Mouse (Mus musculus) MEL (cell line): ENCODE results near the gene H3f3a. TPM values are rescaled to one million over a fixed set of nuclear protein-coding genes. Genes with fewer than 3 reads are reported as not detected.
A peak's percentile ranks its signal among the peaks of the same experiment; 100 is the strongest.

ENCODE experiments used
- DNase-seq: peaks from one replicate; pipeline ENCODE4 v3.0.0; 2011; ENCODE audit warnings: low read depth, low spot score
- H3K27ac ChIP-seq: 2 replicates; pipeline ENCODE4 v1.5.1; 2012; ENCODE audit warnings: low read depth, mild to moderate bottlenecking, control low read depth, low read length, moderate library complexity; ENCODE audit not compliant: control insufficient read depth
- H3K27me3 ChIP-seq, 2 experiments: fragments of 150-350 bp in 1 of 2; sonication (generic) in 1 of 2; 2 replicates each; pipeline ENCODE4 v1.6.1; 2012; ENCODE audit warnings: low read length in 2 of 2, mild to moderate bottlenecking in 2 of 2, improper control_type of control experiment in 1 of 2, moderate library complexity in 1 of 2; ENCODE audit not compliant: insufficient read depth in 2 of 2, control insufficient read depth in 1 of 2
- H3K36me3 ChIP-seq, 2 experiments: 2 replicates each; pipeline ENCODE4 v1.6.1; 2012 to 2014; ENCODE audit warnings: low read length in 2 of 2, improper control_type of control experiment in 1 of 2, inconsistent platforms in 1 of 2, mild to moderate bottlenecking in 1 of 2; ENCODE audit not compliant: insufficient read depth in 2 of 2, control insufficient read depth in 1 of 2
- H3K4me1 ChIP-seq, 2 experiments: fragments of 150-350 bp in 1 of 2; sonication (generic) in 1 of 2; 2 replicates each; pipeline ENCODE4 v1.6.1; 2012; ENCODE audit warnings: low read length in 2 of 2, improper control_type of control experiment in 1 of 2, mild to moderate bottlenecking in 1 of 2; ENCODE audit not compliant: insufficient read depth in 2 of 2, control insufficient read depth in 1 of 2
- H3K4me3 ChIP-seq, 2 experiments: fragments of 150-350 bp in 1 of 2; sonication (generic) in 1 of 2; 2 replicates each; pipeline ENCODE4 v1.5.1; 2012; ENCODE audit warnings: low read depth in 2 of 2, low read length in 2 of 2, mild to moderate bottlenecking in 2 of 2, moderate library complexity in 2 of 2, control low read depth in 1 of 2, improper control_type of control experiment in 1 of 2; ENCODE audit not compliant: control insufficient read depth in 1 of 2, insufficient read depth in 1 of 2
- H3K79me2 ChIP-seq: 2 replicates; pipeline ENCODE4 v1.6.1; 2012; ENCODE audit warnings: mild to moderate bottlenecking, low read length, moderate library complexity; ENCODE audit not compliant: control insufficient read depth, poor library complexity, insufficient read depth
- H3K9ac ChIP-seq: 2 replicates; pipeline ENCODE4 v1.6.1; 2012; ENCODE audit warnings: low read depth, mild to moderate bottlenecking, control low read depth, low read length, moderate library complexity; ENCODE audit not compliant: control insufficient read depth, poor library complexity, severe bottlenecking
- H3K9me3 ChIP-seq: fragments of 150-350 bp; sonication (generic); replicated peaks from 2 replicates; pipeline ENCODE4 v1.6.1; 2012; ENCODE audit warnings: mild to moderate bottlenecking, low read length, improper control_type of control experiment, moderate library complexity; ENCODE audit not compliant: insufficient read depth
- CTCF ChIP-seq, 3 experiments: IDR thresholded peaks in 2 of 3; conservative IDR thresholded peaks in 1 of 3; 2 replicates each; pipeline ENCODE4 v1.5.1; 2011 to 2012; ENCODE audit warnings: low read length in 3 of 3, low read depth in 2 of 3, mild to moderate bottlenecking in 2 of 3, improper control_type of control experiment in 1 of 3, inconsistent platforms in 1 of 3, mixed read lengths in 1 of 3, moderate library complexity in 1 of 3; ENCODE audit not compliant: control insufficient read depth in 1 of 3, insufficient read depth in 1 of 3, poor library complexity in 1 of 3, severe bottlenecking in 1 of 3
- E2F4 ChIP-seq: IDR thresholded peaks from 2 replicates; pipeline ENCODE4 v1.6.1; 2011; ENCODE audit warnings: low read depth, low read length, improper control_type of control experiment, borderline replicate concordance
- ELF1 ChIP-seq: IDR thresholded peaks from 2 replicates; pipeline ENCODE4 v1.6.1; 2014; ENCODE audit warnings: low read depth, mild to moderate bottlenecking, inconsistent platforms, low read length, improper control_type of control experiment, moderate library complexity
- GABPA ChIP-seq: IDR thresholded peaks from 2 replicates; pipeline ENCODE4 v1.6.1; 2012; ENCODE audit warnings: low read depth, mild to moderate bottlenecking, inconsistent platforms, low read length, improper control_type of control experiment, moderate library complexity
- GATA1 ChIP-seq: IDR thresholded peaks from 2 replicates; pipeline ENCODE4 v1.6.1; 2011; ENCODE audit warnings: low read depth, low read length, improper control_type of control experiment
- HCFC1 ChIP-seq: IDR thresholded peaks from 2 replicates; pipeline ENCODE4 v1.6.1; 2012; ENCODE audit warnings: low read depth, mild to moderate bottlenecking, inconsistent platforms, low read length, improper control_type of control experiment, moderate library complexity
- MAX ChIP-seq: IDR thresholded peaks from 2 replicates; pipeline ENCODE4 v1.6.1; 2011; ENCODE audit warnings: low read length, improper control_type of control experiment
- MEF2A ChIP-seq: IDR thresholded peaks from 2 replicates; pipeline ENCODE4 v1.6.1; 2014; ENCODE audit warnings: low read depth, mild to moderate bottlenecking, inconsistent platforms, low read length, improper control_type of control experiment; ENCODE audit not compliant: poor library complexity, insufficient replicate concordance, severe bottlenecking; ENCODE audit errors: extremely low read depth
- MYC ChIP-seq: IDR thresholded peaks from 2 replicates; pipeline ENCODE4 v1.6.1; 2011; ENCODE audit warnings: low read depth, mild to moderate bottlenecking, low read length, improper control_type of control experiment, moderate library complexity
- NELFE ChIP-seq: IDR thresholded peaks from 2 replicates; pipeline ENCODE4 v1.6.1; 2011; ENCODE audit warnings: low read depth, low read length, improper control_type of control experiment
- NRF1 ChIP-seq: IDR thresholded peaks from 2 replicates; pipeline ENCODE4 v1.6.1; 2014; ENCODE audit warnings: low read depth, mild to moderate bottlenecking, inconsistent platforms, low read length, improper control_type of control experiment, moderate library complexity; ENCODE audit not compliant: poor library complexity, insufficient read depth, severe bottlenecking
- POLR2A ChIP-seq, 2 experiments: IDR thresholded peaks; 2 replicates each; pipeline ENCODE4 v1.6.1; 2011 to 2012; ENCODE audit warnings: low read length in 2 of 2, mild to moderate bottlenecking in 2 of 2, control low read depth in 1 of 2, improper control_type of control experiment in 1 of 2, low read depth in 1 of 2, moderate library complexity in 1 of 2; ENCODE audit not compliant: control insufficient read depth in 1 of 2, insufficient read depth in 1 of 2, poor library complexity in 1 of 2
- POLR2AphosphoS5 ChIP-seq: IDR thresholded peaks from 2 replicates; pipeline ENCODE4 v1.6.1; 2012; ENCODE audit warnings: low read depth, borderline replicate concordance, mild to moderate bottlenecking, inconsistent platforms, low read length, moderate library complexity, mixed read lengths
- RAD21 ChIP-seq: IDR thresholded peaks from 2 replicates; pipeline ENCODE4 v1.6.1; 2011; ENCODE audit warnings: mild to moderate bottlenecking, low read depth, low read length, improper control_type of control experiment
- RCOR1 ChIP-seq: IDR thresholded peaks from 2 replicates; pipeline ENCODE4 v1.6.1; 2012; ENCODE audit warnings: low read depth, mild to moderate bottlenecking, inconsistent platforms, low read length, improper control_type of control experiment
- TAL1 ChIP-seq: IDR thresholded peaks from 2 replicates; pipeline ENCODE4 v1.6.1; 2012; ENCODE audit warnings: mild to moderate bottlenecking, inconsistent platforms, low read length, moderate library complexity, mixed read lengths
- TBP ChIP-seq: IDR thresholded peaks from 2 replicates; pipeline ENCODE4 v1.8.0; 2011; ENCODE audit warnings: low read depth, low read length, improper control_type of control experiment
- TCF12 ChIP-seq: IDR thresholded peaks from 2 replicates; pipeline ENCODE4 v1.6.1; 2014; ENCODE audit warnings: low read depth, mild to moderate bottlenecking, inconsistent platforms, low read length, improper control_type of control experiment, moderate library complexity
- UBTF ChIP-seq: IDR thresholded peaks from 2 replicates; pipeline ENCODE4 v1.6.1; 2012; ENCODE audit warnings: low read depth, mild to moderate bottlenecking, inconsistent platforms, low read length, improper control_type of control experiment, moderate library complexity, borderline replicate concordance; ENCODE audit not compliant: insufficient read depth
- ZMIZ1 ChIP-seq: IDR thresholded peaks from 2 replicates; pipeline ENCODE4 v1.6.1; 2012; ENCODE audit warnings: low read depth, mild to moderate bottlenecking, inconsistent platforms, low read length, improper control_type of control experiment, moderate library complexity
- ZNF384 ChIP-seq: IDR thresholded peaks from 2 replicates; pipeline ENCODE4 v1.6.1; 2012; ENCODE audit warnings: low read depth, mild to moderate bottlenecking, inconsistent platforms, low read length, improper control_type of control experiment
- polyA plus RNA-seq, 2 experiments: library from polyadenylated mRNA; stranded (reverse) in 1 of 2; unstranded in 1 of 2; fragments of >175 nt in 1 of 2; fragments of >200 nt in 1 of 2; gene quantifications; 2 replicates each; pipeline versions ENCODE4 v1.2.1 to v1.2.4; 2012; ENCODE audit warnings: low replicate concordance in 2 of 2, low read depth in 1 of 2; ENCODE audit not compliant: insufficient read length in 2 of 2, insufficient read depth in 1 of 2, missing spikeins in 1 of 2
- total RNA-seq: library from RNA; depleted of rRNA; stranded (reverse); fragments of 300-350 nt; gene quantifications from 2 replicates; pipeline ENCODE4 v1.2.3, GENCODE M21; 2012

Gene H3f3a
- total and polyA plus RNA-seq, 3 experiments, result 265 to 903 (median 574) TPM

DNA sequence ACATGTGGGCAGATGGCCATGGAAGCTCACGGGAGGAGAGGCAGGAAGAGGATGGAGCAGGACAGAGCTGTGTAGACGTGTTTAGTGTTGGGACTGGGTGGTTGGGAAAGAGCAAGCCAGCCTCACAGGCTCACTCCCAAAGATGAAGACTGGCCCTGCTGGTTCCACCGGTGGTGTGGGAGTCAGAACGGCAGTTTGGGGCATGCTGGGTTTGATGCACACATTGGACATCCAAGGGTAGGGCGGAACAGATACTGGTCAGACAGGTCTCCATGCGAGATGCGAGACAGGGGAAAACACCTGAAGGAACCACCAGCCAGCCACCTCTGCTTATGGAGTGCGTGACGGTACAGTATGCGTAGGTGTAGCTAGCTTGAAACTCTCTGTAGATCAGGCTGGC, 34.8 kb downstream of the H3f3a start:
- no peak for DNase-seq
- TF ChIP-seq POLR2AphosphoS5, result no peak
- TF ChIP-seq UBTF, result no peak
- TF ChIP-seq TCF12, result no peak
- no peak for TF ChIP-seq GABPA
- no peak for TF ChIP-seq NRF1
- TF ChIP-seq E2F4, result no peak
- Histone ChIP-seq H3K36me3 (no peaks in the 10 kb centered on the region), H3K4me3 (no peak overlapping the region), H3K9me3 (no peaks in the 10 kb centered on the region), H3K27me3 (no peaks in the 10 kb centered on the region), H3K4me1 (0 out of 4 replicates have a peak, but pooled peaks cover 0 to 4% of the 10 kb centered on the region in 2 experiments), H3K79me2 (no peaks in the 10 kb centered on the region), H3K27ac (no peak overlapping the region), H3K9ac (no peak overlapping the region)

GRCm38 (mm10) chr1:180778403-180778754, 35.4 kb downstream of the H3f3a start:
- Histone ChIP-seq H3K27ac (no peak overlapping the region), H3K79me2 (no peaks in the 10 kb centered on the region), H3K9ac (no peak overlapping the region), H3K4me1 (0 out of 4 replicates have a peak, but pooled peaks cover 0 to 4% of the 10 kb centered on the region in 2 experiments), H3K9me3 (no peaks in the 10 kb centered on the region), H3K4me3 (peak overlapping the region in 1 of 2 experiments; percentile 63; a peak in 1 of 4 replicates), H3K36me3 (no peaks in the 10 kb centered on the region), H3K27me3 (no peaks in the 10 kb centered on the region)
- DNase-seq, result no peak
- TF ChIP-seq RCOR1 (no peak), NRF1 (no peak), ZNF384 (0 out of 2 replicates have a peak, but pooled peaks have one; percentile 18)

GRCm38 (mm10) chr1:180777660-180778402, 35.9 kb downstream of the H3f3a start:
- Histone ChIP-seq H3K27me3 (no peaks in the 10 kb centered on the region), H3K9me3 (no peaks in the 10 kb centered on the region), H3K4me3 (peak overlapping the region; percentile 57 to 63), H3K9ac (peak overlapping the region; percentile 73), H3K79me2 (no peaks in the 10 kb centered on the region), H3K36me3 (no peaks in the 10 kb centered on the region), H3K27ac (peak overlapping the region; percentile 23; the same call in 1 of the 2 replicates), H3K4me1 (0 out of 4 replicates have a peak, but pooled peaks cover 0 to 4% of the 10 kb centered on the region in 2 experiments)
- TF ChIP-seq ELF1 (peak; percentile 84), RAD21 (peak; percentile 26), POLR2A (IDR thresholded peaks at IDR 0.05; ENCODE audit: control insufficient read depth in 1 of 2, insufficient read depth in 1 of 2, low read depth in 1 of 2, low read length in 2 of 2, poor library complexity in 1 of 2) (0 out of 4 replicates have a peak, but pooled peaks of 1 of the 2 experiments have one; percentile 43), MEF2A (no peak), CTCF (IDR thresholded peaks at IDR 0.05 in 2 of 3, conservative IDR thresholded peaks at IDR 0.05 in 1 of 3; ENCODE audit: control insufficient read depth in 1 of 3, insufficient read depth in 1 of 3, low read depth in 2 of 3, low read length in 3 of 3, poor library complexity in 1 of 3, severe bottlenecking in 1 of 3) (peak in 2 of 3 experiments; percentile 44 to 48; a peak in 5 of 6 replicates), TBP (no peak; the same call in 1 of the 2 replicates), POLR2AphosphoS5 (no peak), MYC (no peak), TCF12 (0 out of 2 replicates have a peak, but pooled peaks have one; percentile 10), GATA1 (no peak), ZMIZ1 (no peak), HCFC1 (peak; percentile 53; the same call in 1 of the 2 replicates), NELFE (peak; percentile 31), MAX (no peak), TAL1 (no peak), E2F4 (no peak)
- peak; percentile 84 for DNase-seq
